Mouse (Mus musculus) heart, postnatal 10 days (tissue): ENCODE measurements around the gene Barhl1. TPM values are rescaled to one million over a fixed set of nuclear protein-coding genes. Genes with fewer than 3 reads are reported as not detected.

Source experiments
- DNase-seq, 2 experiments: peaks; one replicate each; pipeline ENCODE4 v3.0.0; 2021
- intact Hi-C: fragments of 180-260 bp; cut with DNase I; formaldehyde crosslinking; loops from one replicate; pipeline ENCODE4 v1.15.1; 2025
- total RNA-seq, 2 experiments: library from RNA; stranded (reverse); gene quantifications; 2 replicates each; pipeline ENCODE4 v1.2.3; 2021

Barhl1 gene
- total RNA-seq, 2 experiments from 2014 or later, result not detected

- intact Hi-C loops, result no loop called here
These were observed 40.9 kb downstream of the Barhl1 start for GRCm38 (mm10) chr2:28875554-28875953.

GRCm38 (mm10) chr2:28867495-28867894, 49.0 kb downstream of the Barhl1 start:
- DNase-seq, result no peak
- intact Hi-C loops, result no loop called here

More at GRCm38 (mm10) chr2:28875554-28875953, 40.9 kb downstream of the Barhl1 start:
- no peak for DNase-seq

- DNase-seq, result no peak
- intact Hi-C loops, result no loop called here
These were observed 52.6 kb downstream of the Barhl1 start for GRCm38 (mm10) chr2:28863857-28864256.

- no peak for DNase-seq
- intact Hi-C loops, result no loop called here
These were observed 55.6 kb downstream of the Barhl1 start for GRCm38 (mm10) chr2:28860678-28861423.

GRCm38 (mm10) chr2:28859303-28859702, 57.2 kb downstream of the Barhl1 start:
- no peak for DNase-seq
- intact Hi-C loops, result loop anchor here (5.0 to 10.0 kb wide), 3 partner anchors 102 to 193 kb away; no protein-coding TSS in a partner anchor

Other genes with a start within 250 kb of the Barhl1 start
- not detected for gene Spaca9, start 216.9 kb downstream of the Barhl1 start, total RNA-seq
- gene Ak8, start 216.5 kb downstream of the Barhl1 start, total RNA-seq, result not detected
- gene Gtf3c4, start 76.3 kb downstream of the Barhl1 start, total RNA-seq, result 10 to 100 TPM; 21.9 to 27.2 TPM
- 1 to 10 TPM; 3.9 to 5.0 TPM for gene Ddx31, start 76.3 kb downstream of the Barhl1 start, total RNA-seq
- not detected for gene Cfap77, start 138.4 kb upstream of the Barhl1 start, total RNA-seq
- 1 to 10 TPM; 6.0 to 7.7 TPM for gene Ttf1, start 143.6 kb upstream of the Barhl1 start, total RNA-seq
- gene Setx, start 207.5 kb upstream of the Barhl1 start, total RNA-seq, result 10 to 100 TPM; 35.8 to 40.8 TPM